Mouse (Mus musculus) layer of hippocampus, adult 9-11 months (tissue): Measurements from ENCODE around the gene Gm20388.
A peak's percentile ranks its signal among the peaks of the same experiment; 100 is the strongest.

Experiments
- DNase-seq: peaks from one replicate; pipeline ENCODE4 v3.0.0; 2022

Gm20388 gene

GRCm38 (mm10) chr8:121850018-121850417 lies 1939.4 kb downstream of the Gm20388 start:
- DNase-seq: peak; percentile 68

- DNase-seq: no peak
These were observed 1939.8 kb downstream of the Gm20388 start for GRCm38 (mm10) chr8:121850436-121850820.

GRCm38 (mm10) chr8:121850821-121851470 lies 1940.3 kb downstream of the Gm20388 start:
- peak; percentile 94 for DNase-seq

GRCm38 (mm10) chr8:121851716-121852115 lies 1941.1 kb downstream of the Gm20388 start:
- no peak for DNase-seq

GRCm38 (mm10) chr8:121852464-121852863 lies 1941.8 kb downstream of the Gm20388 start:
- no peak for DNase-seq

GRCm38 (mm10) chr8:121853586-121853985 lies 1942.9 kb downstream of the Gm20388 start:
- DNase-seq: no peak

- DNase-seq: no peak
These were observed 1945.6 kb downstream of the Gm20388 start for GRCm38 (mm10) chr8:121856071-121856746.

DNA sequence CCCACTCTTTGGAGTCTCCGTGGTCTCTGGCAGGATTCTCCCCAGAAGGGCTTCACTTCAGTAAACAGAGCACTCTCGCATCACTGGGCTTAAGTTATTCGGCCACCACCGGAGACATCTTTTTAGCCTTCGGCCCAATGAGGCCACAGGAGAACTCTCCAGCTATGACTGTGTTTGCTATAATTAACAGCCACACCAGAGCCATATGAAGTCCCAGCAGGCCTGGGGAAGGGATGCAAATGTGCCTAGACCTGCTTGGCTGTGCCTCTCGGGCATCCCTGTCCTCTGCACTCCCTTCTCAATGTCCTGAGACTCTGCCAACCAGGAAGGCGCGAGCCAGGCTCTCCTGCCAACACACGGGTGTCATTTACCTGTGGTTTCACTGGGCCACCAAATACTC lies 1946.7 kb downstream of the Gm20388 start:
- DNase-seq: no peak

DNA sequence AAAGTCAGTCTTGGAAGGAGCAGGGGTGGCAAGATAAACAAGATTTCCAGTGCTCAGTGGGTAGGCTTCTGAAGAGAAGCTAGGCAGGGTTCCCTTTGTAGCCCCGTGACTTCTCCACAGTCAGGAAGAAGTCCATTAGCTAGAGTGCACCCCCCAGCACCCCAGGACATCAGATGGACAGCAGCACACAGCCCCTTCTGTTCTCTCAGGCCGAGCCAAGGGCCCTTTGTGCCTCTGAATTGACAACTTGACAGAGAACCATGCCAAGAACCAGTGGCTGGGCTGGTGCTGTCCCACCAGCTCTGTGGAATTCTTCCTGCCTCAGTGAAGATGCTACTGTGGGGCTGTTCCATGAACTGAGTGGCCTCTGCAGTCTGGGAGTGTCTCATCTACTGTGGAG lies 1947.1 kb downstream of the Gm20388 start:
- DNase-seq: no peak

- no peak for DNase-seq
These were observed 1950.6 kb downstream of the Gm20388 start for GRCm38 (mm10) chr8:121861276-121861675.

DNA sequence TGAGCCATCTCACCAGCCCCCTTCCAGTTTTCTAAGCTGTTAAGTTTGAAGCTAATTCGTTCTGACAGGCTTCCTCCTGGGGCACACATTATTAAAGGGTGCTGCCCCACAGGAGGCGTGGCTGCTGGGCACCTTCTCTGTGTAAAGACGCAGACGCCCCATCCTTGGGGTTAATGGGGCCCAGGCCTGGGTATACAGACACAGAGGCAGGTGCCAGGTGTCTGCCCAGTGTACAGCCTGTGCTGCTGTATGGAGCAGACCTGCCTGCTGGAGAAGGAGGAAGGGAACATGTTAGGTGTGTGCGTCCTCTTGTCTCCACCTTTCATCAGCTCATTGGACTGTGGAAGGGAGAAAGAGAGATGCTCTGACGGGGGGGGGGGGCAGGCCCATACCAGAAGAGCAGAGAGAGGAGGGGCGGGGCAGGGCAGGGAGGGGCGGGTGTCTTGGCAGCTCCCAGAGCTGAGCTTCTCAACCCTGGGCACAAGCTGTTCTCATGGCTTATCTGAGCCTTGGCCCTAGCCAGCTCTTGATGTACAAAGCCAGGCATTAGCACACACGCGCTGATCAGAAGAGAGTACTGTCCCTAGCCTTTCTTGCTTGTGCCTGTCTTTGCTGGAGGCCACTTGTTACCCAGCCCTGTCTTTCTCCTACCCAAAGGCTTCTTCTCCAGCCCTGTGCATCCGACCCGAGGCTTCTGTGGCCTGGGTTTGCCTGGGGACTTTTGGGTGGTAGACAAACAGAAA lies 1951.3 kb downstream of the Gm20388 start:
- DNase-seq: no peak

DNA sequence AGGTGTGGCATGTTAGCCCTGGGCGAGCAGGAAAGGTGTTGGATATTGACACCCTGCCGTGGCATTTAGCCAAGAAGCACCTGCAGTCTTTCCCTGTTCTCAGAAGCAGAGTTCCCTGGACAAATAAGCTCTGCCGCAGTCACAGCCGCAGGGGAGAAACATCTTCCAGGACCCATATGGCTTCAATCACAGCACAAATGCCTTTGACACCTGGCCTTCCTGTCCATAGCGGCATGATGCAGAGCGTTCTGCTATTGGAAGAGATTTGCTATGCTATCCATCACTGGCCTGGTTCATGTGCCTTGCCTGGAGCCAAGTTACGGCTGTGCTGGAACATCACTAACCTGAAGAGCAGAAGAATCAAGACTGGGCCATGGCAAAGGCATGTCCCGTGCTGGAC lies 1954.7 kb downstream of the Gm20388 start:
- no peak for DNase-seq

DNA sequence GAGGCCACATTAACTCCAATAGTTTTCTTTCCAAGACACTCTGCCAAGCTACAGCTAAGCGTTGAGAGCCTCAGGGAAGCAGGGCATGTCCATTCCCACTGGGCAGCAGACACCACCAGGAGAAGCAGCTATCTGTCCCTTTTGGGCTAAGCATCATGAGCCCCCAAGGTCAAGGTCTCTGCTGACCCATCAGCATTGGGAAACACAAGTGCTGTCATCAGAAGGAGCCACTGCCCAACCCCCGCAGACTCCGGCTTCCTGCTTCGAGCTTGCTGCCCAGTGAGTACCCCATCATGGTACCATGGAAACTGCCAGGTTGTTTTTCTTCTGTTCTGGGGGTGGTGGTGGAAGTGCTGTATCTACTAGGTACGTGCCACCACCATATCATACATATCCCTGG lies 1957.6 kb downstream of the Gm20388 start:
- no peak for DNase-seq

GRCm38 (mm10) chr8:121868896-121869295 lies 1958.3 kb downstream of the Gm20388 start:
- DNase-seq: no peak

GRCm38 (mm10) chr8:121870190-121870589 lies 1959.5 kb downstream of the Gm20388 start:
- DNase-seq: no peak

DNA sequence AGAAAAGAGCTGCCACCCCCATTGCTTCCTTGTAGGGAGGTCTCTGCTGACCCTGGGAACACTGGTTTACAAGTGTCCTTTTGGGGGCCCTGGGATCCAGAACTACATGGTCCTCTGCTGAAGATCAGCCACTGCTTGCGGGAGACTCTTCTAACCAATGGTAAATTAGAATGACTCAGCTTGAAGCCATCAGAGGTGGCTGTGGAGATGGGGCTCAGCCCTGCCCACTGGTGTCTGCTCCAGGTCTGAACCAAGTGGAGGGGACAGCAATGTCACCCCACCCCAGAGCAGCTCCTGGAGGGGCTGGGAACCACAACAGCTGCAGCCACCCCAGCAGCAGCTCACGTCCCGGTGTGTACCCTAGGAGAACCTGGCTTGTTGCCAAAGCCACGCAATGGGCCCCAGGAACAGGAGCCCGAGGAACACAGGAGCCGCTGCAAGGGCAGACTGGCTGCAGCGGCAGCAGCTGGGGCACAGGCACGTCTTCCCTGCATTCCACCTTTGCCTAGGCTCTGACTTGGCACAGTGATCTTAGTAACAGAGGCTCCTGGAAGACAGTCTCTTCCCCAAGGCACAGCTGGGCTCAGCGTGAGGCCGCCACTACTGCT lies 1961.3 kb downstream of the Gm20388 start:
- no peak for DNase-seq

DNA sequence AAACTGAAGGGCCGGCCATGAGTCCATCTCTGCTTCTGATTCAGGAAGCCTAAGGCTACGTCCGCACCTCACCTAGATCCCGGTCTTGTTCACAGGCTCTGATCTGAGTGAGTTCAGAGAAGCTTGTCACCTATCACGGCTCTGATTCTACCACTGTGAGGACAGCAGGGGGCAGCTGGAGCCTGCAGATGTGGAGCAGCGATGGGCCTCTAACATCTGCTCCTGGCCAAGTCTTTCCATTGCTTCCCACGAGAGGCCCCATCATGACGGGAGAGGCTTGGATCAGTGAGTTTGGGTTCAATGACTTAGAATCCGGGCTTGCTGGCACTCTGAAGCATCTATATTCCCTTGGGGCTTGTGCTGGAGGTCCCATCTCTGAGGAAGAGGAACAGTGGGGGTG lies 1963.4 kb downstream of the Gm20388 start:
- no peak for DNase-seq

GRCm38 (mm10) chr8:121875045-121875444 lies 1964.4 kb downstream of the Gm20388 start:
- DNase-seq: no peak

- no peak for DNase-seq
These were observed 1964.9 kb downstream of the Gm20388 start for GRCm38 (mm10) chr8:121875517-121875916.

DNA sequence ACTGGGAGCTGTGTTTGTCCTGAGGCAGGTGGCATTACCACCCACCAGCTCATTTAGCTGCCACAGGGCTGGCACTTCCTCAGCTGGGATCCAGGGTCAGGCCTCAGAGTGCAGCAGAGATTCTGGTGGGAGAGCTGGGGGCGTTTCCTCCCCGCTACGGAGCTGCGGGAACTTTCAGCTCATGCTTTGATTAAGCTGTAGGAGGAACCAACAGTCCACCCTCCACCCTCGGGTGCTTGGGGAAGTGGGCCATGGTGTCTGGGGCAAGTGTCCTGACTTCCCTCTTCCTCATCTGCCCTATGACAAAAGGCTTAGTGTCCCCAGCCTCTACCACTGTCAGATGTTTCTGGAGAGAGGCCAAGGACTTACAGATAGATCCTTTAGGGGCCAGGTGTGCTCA lies 1966.6 kb downstream of the Gm20388 start:
- peak; percentile 61 for DNase-seq

DNA sequence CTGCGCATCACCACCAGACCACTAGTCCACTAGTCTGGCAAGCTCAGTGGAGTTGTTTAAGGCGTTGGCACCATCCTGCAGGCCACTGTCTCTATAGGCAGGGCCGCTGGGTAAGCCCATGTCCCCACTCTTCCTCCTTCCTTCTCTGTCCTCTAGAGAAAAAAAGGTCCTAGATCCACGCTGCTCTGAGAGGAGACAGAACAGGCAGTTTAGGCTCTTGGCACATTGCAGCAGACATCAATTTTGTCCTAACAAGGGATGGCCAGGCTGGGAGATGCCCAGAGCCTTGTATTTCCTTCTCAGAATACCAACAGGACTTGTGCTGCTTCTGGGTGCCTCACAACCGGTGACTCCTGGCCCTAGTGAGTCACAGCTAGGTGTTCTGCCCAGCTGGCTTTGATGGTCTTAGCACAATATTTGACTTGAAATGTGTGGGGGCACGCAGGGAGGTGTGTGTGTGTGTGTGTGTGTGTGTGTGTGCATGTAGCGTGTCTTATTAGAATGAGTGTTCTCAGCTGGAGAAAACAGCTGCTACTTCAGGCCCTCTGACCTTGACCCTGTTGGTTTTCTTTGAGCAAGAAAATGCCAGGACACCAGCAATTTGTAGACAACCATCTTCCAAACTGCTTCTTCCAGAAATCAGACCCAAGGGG lies 1967.3 kb downstream of the Gm20388 start:
- no peak for DNase-seq

DNA sequence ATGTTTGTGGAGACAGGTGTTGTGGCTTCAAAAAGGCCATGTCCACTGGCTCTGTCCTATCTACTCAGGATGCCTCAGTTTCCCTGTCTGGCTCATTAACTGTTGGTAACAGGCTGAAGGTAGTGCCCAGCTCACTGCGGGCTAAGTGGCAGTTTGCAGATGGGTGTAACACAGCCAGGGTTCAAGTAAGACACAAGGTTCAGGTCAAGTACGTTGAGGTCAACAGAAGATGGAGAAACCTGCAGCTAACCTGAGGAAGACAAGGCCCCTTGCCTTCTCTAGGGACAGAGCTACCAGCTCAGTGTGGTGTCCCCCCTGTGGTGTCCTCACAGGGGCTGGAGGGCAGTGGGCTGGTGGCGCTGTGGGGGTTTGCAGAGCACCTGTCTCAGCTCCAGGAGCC lies 1969.1 kb downstream of the Gm20388 start:
- DNase-seq: no peak

DNA sequence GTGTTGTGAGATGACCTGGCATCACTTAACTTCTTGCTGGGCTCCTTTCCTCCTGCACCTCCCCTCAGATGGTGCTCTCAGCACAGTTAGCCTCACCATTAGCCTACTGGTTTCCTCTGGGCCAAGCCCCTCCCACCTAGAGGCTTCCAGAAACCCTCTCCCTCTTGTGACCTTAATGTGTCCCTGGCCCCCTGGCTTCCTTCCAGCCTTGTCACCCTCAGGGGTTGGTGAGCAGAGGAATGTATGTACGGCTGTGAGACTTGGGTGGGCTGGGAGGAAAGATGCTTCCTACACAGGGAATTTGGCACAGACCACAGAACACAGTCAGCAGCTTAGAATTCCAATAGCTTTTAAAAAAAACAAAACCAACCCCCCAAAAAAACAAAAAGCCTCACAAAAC lies 1970.2 kb downstream of the Gm20388 start:
- no peak for DNase-seq
